Mouse (Mus musculus) embryo, embryonic 9.5 days (tissue): ENCODE results near the gene Rnf215.

Experiments
- DNase-seq: peaks from one replicate; pipeline ENCODE4 v3.0.0-alpha.2; 2017; ENCODE audit errors: extremely low spot score

Rnf215 gene

GRCm38 (mm10) chr11:4190677-4191076 lies 55.7 kb downstream of the Rnf215 start:
- DNase-seq, result no peak
